Mouse (Mus musculus): ENCODE results near the gene Rad51ap2.

DNA sequence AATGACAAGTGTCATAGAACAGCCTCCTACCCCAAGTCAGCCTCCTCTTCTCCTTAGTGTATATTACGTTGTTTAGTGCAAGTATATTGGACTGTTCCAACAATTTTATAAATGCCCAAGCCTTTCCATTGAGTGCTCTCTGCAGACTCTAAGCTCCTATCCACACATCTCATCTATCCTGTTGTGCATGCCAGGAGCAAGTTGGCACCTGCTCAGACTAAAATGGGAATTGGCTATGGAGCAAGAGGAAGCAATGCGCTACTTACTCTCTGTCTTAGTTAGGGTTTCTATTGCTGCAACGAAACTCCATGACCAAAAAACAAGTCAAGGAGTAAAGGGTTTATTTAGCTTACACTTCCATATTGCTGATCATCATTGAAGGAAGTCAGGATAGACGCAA lies 48.2 kb upstream of the Rad51ap2 start:
- no peak for TF ChIP-seq CTCF (IDR thresholded peaks at IDR 0.05; ENCODE audit: extremely low read depth, insufficient read depth, low read length)
- TF ChIP-seq POLR2A (IDR thresholded peaks at IDR 0.05; ENCODE audit: extremely low read depth, insufficient read depth, low read length): no peak

Measured in cortical plate, adult 2 months (tissue).